Mouse (Mus musculus): ENCODE data around the gene Stub1.

DNA sequence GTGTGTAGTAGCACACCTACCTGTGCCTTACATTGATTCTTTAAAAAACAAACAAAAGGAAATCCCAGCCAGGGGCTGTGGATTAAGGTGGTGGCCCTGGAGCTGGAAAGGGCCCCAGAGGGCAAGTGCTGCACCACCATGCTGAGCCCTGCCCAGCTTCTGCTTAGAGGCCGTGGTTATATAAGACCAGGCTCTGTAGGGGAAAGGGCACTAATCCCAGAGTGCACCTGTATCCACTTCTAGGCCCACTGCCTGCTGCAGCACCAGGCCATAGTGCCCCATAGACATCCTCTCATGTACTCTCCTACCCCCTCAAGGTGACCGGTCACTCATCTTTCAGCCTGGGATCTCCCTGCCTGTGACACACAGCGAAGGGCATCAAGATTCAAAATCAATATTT, 33.0 kb upstream of the Stub1 start:
- no peak for TF ChIP-seq CTCF (IDR thresholded peaks at IDR 0.05; ENCODE audit: control insufficient read depth, insufficient read depth, insufficient replicate concordance, low read depth, low read length)
- no peak for TF ChIP-seq POLR2A (IDR thresholded peaks at IDR 0.05; ENCODE audit: control insufficient read depth, low read depth, low read length)

Data from testis, adult 2 months (tissue).